Mouse (Mus musculus): Measurements from ENCODE around the gene Cox6a2. TPM values are rescaled to one million over a fixed set of nuclear protein-coding genes. Genes with fewer than 3 reads are reported as not detected.

Cox6a2 gene
- polyA plus RNA-seq, 1 experiment = 414 TPM

- no peaks in the 10 kb centered on the region for H3K36me3 ChIP-seq (ENCODE audit: control insufficient read depth, insufficient read depth, low read length)
- no peak overlapping the region for H3K4me3 ChIP-seq (ENCODE audit: control insufficient read depth, insufficient read depth, low read length)
- DNase-seq = peak; percentile 63
- no peak overlapping the region for H3K27ac ChIP-seq (ENCODE audit: control insufficient read depth, insufficient read depth, low read length)
- no peaks in the 10 kb centered on the region for H3K27me3 ChIP-seq (ENCODE audit: control insufficient read depth, insufficient read depth, low read length)
- H3K4me1 ChIP-seq (replicated peaks; ENCODE audit: control insufficient read depth, insufficient read depth, low read length) = peaks cover 8% of the 10 kb centered on the region; the same call in 1 of the 2 replicates
- TF ChIP-seq POLR2A (IDR thresholded peaks at IDR 0.05; ENCODE audit: control insufficient read depth, extremely low read depth, insufficient read depth, low read length, poor library complexity) = no peak
- no peak for TF ChIP-seq CTCF (IDR thresholded peaks at IDR 0.05; ENCODE audit: borderline replicate concordance, control insufficient read depth, extremely low read depth, insufficient read depth, low read length, poor library complexity)
- 17% methylated on average over 4 of the region's 4 CpGs for WGBS
Measured at GRCm38 (mm10) chr7:128208187-128208586, 2.0 kb upstream of the Cox6a2 start.

DNA sequence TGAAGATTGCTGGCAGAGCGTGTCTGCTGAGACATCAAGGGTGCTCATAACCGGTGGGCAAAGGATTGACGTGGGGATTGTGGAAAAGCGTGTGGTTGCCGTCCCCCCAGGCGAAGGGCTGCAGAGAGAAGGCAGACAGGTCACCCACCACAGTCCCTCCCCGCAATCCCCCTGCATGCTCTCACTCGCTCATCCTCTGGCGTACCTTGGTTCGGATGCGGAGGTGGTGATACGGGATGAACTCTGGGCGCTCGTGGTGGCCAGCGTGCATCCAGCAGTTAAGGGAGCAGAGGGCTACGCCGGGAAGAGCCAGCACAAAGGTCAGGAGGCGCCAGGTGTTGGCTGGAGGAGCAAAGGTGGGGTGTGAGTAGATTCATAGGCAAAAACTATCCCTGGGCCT is 492 bp downstream of the Cox6a2 start:
- no peak overlapping the region for H3K4me3 ChIP-seq (ENCODE audit: control insufficient read depth, insufficient read depth, low read length)
- peaks cover 8% of the 10 kb centered on the region; the same call in 1 of the 2 replicates for H3K4me1 ChIP-seq (replicated peaks; ENCODE audit: control insufficient read depth, insufficient read depth, low read length)
- H3K27ac ChIP-seq (ENCODE audit: control insufficient read depth, insufficient read depth, low read length) = no peak overlapping the region
- no peaks in the 10 kb centered on the region for H3K36me3 ChIP-seq (ENCODE audit: control insufficient read depth, insufficient read depth, low read length)
- no peaks in the 10 kb centered on the region for H3K27me3 ChIP-seq (ENCODE audit: control insufficient read depth, insufficient read depth, low read length)
- DNase-seq = no peak
- WGBS = 96% methylated on average over 18 of the region's 18 CpGs
- no peak for TF ChIP-seq CTCF (IDR thresholded peaks at IDR 0.05; ENCODE audit: borderline replicate concordance, control insufficient read depth, extremely low read depth, insufficient read depth, low read length, poor library complexity)
- no peak for TF ChIP-seq POLR2A (IDR thresholded peaks at IDR 0.05; ENCODE audit: control insufficient read depth, extremely low read depth, insufficient read depth, low read length, poor library complexity)

DNA sequence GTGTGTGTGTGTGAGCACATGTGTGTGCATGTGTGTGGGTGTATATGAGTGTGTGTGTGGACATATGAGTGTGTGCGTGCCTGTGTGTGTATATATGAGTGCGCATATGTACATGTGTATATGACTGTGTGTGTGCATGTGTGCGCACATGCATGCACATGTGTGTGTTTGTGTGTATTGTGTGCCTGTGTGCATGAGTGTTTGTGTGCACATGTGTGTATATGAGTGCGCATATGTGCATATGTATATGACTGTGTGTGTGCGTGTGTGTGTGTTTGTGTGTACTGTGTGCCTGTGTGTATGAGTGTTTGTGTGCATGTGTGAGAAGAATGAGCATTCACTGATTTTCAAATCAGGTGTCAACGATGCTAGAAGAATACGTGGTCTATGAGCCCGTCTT is 2.0 kb downstream of the Cox6a2 start:
- TF ChIP-seq POLR2A (IDR thresholded peaks at IDR 0.05; ENCODE audit: control insufficient read depth, extremely low read depth, insufficient read depth, low read length, poor library complexity) (no peak), CTCF (IDR thresholded peaks at IDR 0.05; ENCODE audit: borderline replicate concordance, control insufficient read depth, extremely low read depth, insufficient read depth, low read length, poor library complexity) (no peak)
- Histone ChIP-seq H3K4me1 (replicated peaks; ENCODE audit: control insufficient read depth, insufficient read depth, low read length) (peaks cover 8% of the 10 kb centered on the region; the same call in 1 of the 2 replicates), H3K27ac (ENCODE audit: control insufficient read depth, insufficient read depth, low read length) (no peak overlapping the region), H3K27me3 (ENCODE audit: control insufficient read depth, insufficient read depth, low read length) (no peaks in the 10 kb centered on the region), H3K4me3 (ENCODE audit: control insufficient read depth, insufficient read depth, low read length) (no peak overlapping the region), H3K36me3 (ENCODE audit: control insufficient read depth, insufficient read depth, low read length) (no peaks in the 10 kb centered on the region)
- no peak for DNase-seq
- WGBS = 86% methylated on average over 8 of the region's 8 CpGs

GRCm38 (mm10) chr7:128203071-128203470 is 3.1 kb downstream of the Cox6a2 start:
- H3K27me3 ChIP-seq (ENCODE audit: control insufficient read depth, insufficient read depth, low read length) = no peaks in the 10 kb centered on the region
- H3K4me3 ChIP-seq (ENCODE audit: control insufficient read depth, insufficient read depth, low read length) = no peak overlapping the region
- H3K36me3 ChIP-seq (ENCODE audit: control insufficient read depth, insufficient read depth, low read length) = no peaks in the 10 kb centered on the region
- peaks cover 8% of the 10 kb centered on the region; the same call in 1 of the 2 replicates for H3K4me1 ChIP-seq (replicated peaks; ENCODE audit: control insufficient read depth, insufficient read depth, low read length)
- WGBS = 96% methylated on average over 9 of the region's 9 CpGs
- no peak for DNase-seq
- TF ChIP-seq POLR2A (IDR thresholded peaks at IDR 0.05; ENCODE audit: control insufficient read depth, extremely low read depth, insufficient read depth, low read length, poor library complexity) = no peak
- no peak for TF ChIP-seq CTCF (IDR thresholded peaks at IDR 0.05; ENCODE audit: borderline replicate concordance, control insufficient read depth, extremely low read depth, insufficient read depth, low read length, poor library complexity)
- H3K27ac ChIP-seq (ENCODE audit: control insufficient read depth, insufficient read depth, low read length) = no peak overlapping the region

- H3K36me3 ChIP-seq (ENCODE audit: control insufficient read depth, insufficient read depth, low read length) = no peaks in the 10 kb centered on the region
- no peak overlapping the region for H3K27ac ChIP-seq (ENCODE audit: control insufficient read depth, insufficient read depth, low read length)
- WGBS = 95% methylated on average over 9 of the region's 9 CpGs
- no peak overlapping the region for H3K4me3 ChIP-seq (ENCODE audit: control insufficient read depth, insufficient read depth, low read length)
- H3K27me3 ChIP-seq (ENCODE audit: control insufficient read depth, insufficient read depth, low read length) = no peaks in the 10 kb centered on the region
- no peak for DNase-seq
- TF ChIP-seq POLR2A (IDR thresholded peaks at IDR 0.05; ENCODE audit: control insufficient read depth, extremely low read depth, insufficient read depth, low read length, poor library complexity) (no peak), CTCF (IDR thresholded peaks at IDR 0.05; ENCODE audit: borderline replicate concordance, control insufficient read depth, extremely low read depth, insufficient read depth, low read length, poor library complexity) (no peak)
- peaks cover 8% of the 10 kb centered on the region; the same call in 1 of the 2 replicates for H3K4me1 ChIP-seq (replicated peaks; ENCODE audit: control insufficient read depth, insufficient read depth, low read length)
Measured at GRCm38 (mm10) chr7:128201607-128202006, 4.6 kb downstream of the Cox6a2 start.

- Histone ChIP-seq H3K4me3 (ENCODE audit: control insufficient read depth, insufficient read depth, low read length) (no peak overlapping the region), H3K27me3 (ENCODE audit: control insufficient read depth, insufficient read depth, low read length) (no peaks in the 10 kb centered on the region)
Measured at GRCm38 (mm10) chr7:128181691-128182090, 24.5 kb downstream of the Cox6a2 start.

DNA sequence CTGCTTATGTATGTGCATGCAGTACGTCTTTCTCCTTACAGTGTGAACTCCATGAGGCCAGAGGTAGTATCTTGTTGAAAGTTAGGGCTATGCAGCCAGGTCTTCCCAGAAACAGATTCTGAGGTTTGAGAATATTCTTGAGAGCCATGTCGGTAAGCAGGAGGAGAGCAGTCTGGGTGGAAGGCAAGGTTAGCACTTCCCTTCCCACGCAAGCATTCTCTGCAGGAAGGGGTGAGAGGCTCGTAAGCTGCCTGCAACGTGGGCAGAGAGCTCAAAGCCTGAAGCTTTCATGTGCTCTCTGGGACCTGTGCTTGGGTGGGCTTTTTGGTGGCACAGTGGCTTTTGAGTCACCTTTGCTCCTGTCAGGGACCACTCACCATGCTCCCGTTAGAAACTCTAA is 25.6 kb downstream of the Cox6a2 start:
- peak; percentile 44 for DNase-seq
- 21% methylated on average over 6 of the region's 6 CpGs for WGBS
- peak overlapping the region; percentile 53 for H3K27ac ChIP-seq (ENCODE audit: control insufficient read depth, insufficient read depth, low read length)
- peaks cover 67% of the 10 kb centered on the region for H3K4me1 ChIP-seq (replicated peaks; ENCODE audit: control insufficient read depth, insufficient read depth, low read length)
- H3K27me3 ChIP-seq (ENCODE audit: control insufficient read depth, insufficient read depth, low read length) = no peaks in the 10 kb centered on the region
- no peak for TF ChIP-seq CTCF (IDR thresholded peaks at IDR 0.05; ENCODE audit: borderline replicate concordance, control insufficient read depth, extremely low read depth, insufficient read depth, low read length, poor library complexity)
- no peak for TF ChIP-seq POLR2A (IDR thresholded peaks at IDR 0.05; ENCODE audit: control insufficient read depth, extremely low read depth, insufficient read depth, low read length, poor library complexity)
- H3K4me3 ChIP-seq (ENCODE audit: control insufficient read depth, insufficient read depth, low read length) = no peak overlapping the region
- H3K36me3 ChIP-seq (ENCODE audit: control insufficient read depth, insufficient read depth, low read length) = no peaks in the 10 kb centered on the region

More at GRCm38 (mm10) chr7:128181691-128182090, 24.5 kb downstream of the Cox6a2 start:
- peak overlapping the region; percentile 61; the same call in 1 of the 2 replicates for H3K27ac ChIP-seq (ENCODE audit: control insufficient read depth, insufficient read depth, low read length)
- H3K4me1 ChIP-seq (replicated peaks; ENCODE audit: control insufficient read depth, insufficient read depth, low read length) = peaks cover 60% of the 10 kb centered on the region
- WGBS = 10% methylated on average over 10 of the region's 10 CpGs
- peak; percentile 62 for DNase-seq
- TF ChIP-seq POLR2A (IDR thresholded peaks at IDR 0.05; ENCODE audit: control insufficient read depth, extremely low read depth, insufficient read depth, low read length, poor library complexity) (no peak), CTCF (IDR thresholded peaks at IDR 0.05; ENCODE audit: borderline replicate concordance, control insufficient read depth, extremely low read depth, insufficient read depth, low read length, poor library complexity) (no peak)
- H3K36me3 ChIP-seq (ENCODE audit: control insufficient read depth, insufficient read depth, low read length) = no peaks in the 10 kb centered on the region

Data from thymus, adult 2 months (tissue).